Mouse (Mus musculus) liver, postnatal 0 days (tissue): Measurements from ENCODE around the gene Dennd2d.

Source experiments
- CTCF ChIP-seq: sonication (generic); IDR thresholded peaks from 2 replicates; pipeline ENCODE4 v1.5.1; 2016; ENCODE audit warnings: antibody characterized with exemption, low read depth
- EP300 ChIP-seq: IDR thresholded peaks from 2 replicates; pipeline ENCODE4 v1.6.1; 2016; ENCODE audit warnings: antibody characterized with exemption, low read depth, mild to moderate bottlenecking

GRCm38 (mm10) chr3:106483297-106483696 lies 1.1 kb downstream of the Dennd2d start:
- no peak for TF ChIP-seq CTCF
- no peak for TF ChIP-seq EP300
